Mouse (Mus musculus): Measurements from ENCODE around the gene Art2b. TPM values are rescaled to one million over a fixed set of nuclear protein-coding genes. Genes with fewer than 3 reads are reported as not detected.

Gene Art2b
- polyA plus RNA-seq, 1 experiment: not detected

- Histone ChIP-seq H3K4me3 (ENCODE audit: insufficient read depth, low read length) (no peak overlapping the region), H3K4me1 (ENCODE audit: control insufficient read depth, insufficient read depth, low read length) (peaks cover 2% of the 10 kb centered on the region; the same call in 1 of the 2 replicates), H3K27ac (ENCODE audit: insufficient read depth, low read length) (no peak overlapping the region)
- TF ChIP-seq CTCF (IDR thresholded peaks at IDR 0.05; ENCODE audit: borderline replicate concordance, insufficient read depth, low read length) (peak; percentile 75; the same call in 1 of the 2 replicates), POLR2A (IDR thresholded peaks at IDR 0.05; ENCODE audit: low read depth, low read length) (no peak)
Measured at GRCm38 (mm10) chr7:101541132-101541531, 44.3 kb downstream of the Art2b start.

GRCm38 (mm10) chr7:101540684-101541083 lies 44.7 kb downstream of the Art2b start:
- H3K27ac ChIP-seq (ENCODE audit: insufficient read depth, low read length): no peak overlapping the region
- TF ChIP-seq CTCF (IDR thresholded peaks at IDR 0.05; ENCODE audit: borderline replicate concordance, insufficient read depth, low read length) (no peak), POLR2A (IDR thresholded peaks at IDR 0.05; ENCODE audit: low read depth, low read length) (no peak)
- no peak overlapping the region for H3K4me3 ChIP-seq (ENCODE audit: insufficient read depth, low read length)
- peaks cover 2% of the 10 kb centered on the region; the same call in 1 of the 2 replicates for H3K4me1 ChIP-seq (ENCODE audit: control insufficient read depth, insufficient read depth, low read length)

- no peak overlapping the region for H3K4me3 ChIP-seq (ENCODE audit: insufficient read depth, low read length)
- no peak for TF ChIP-seq CTCF (IDR thresholded peaks at IDR 0.05; ENCODE audit: borderline replicate concordance, insufficient read depth, low read length)
- no peak for TF ChIP-seq POLR2A (IDR thresholded peaks at IDR 0.05; ENCODE audit: low read depth, low read length)
- H3K4me1 ChIP-seq (ENCODE audit: control insufficient read depth, insufficient read depth, low read length): peaks cover 2% of the 10 kb centered on the region; the same call in 1 of the 2 replicates
- H3K27ac ChIP-seq (ENCODE audit: insufficient read depth, low read length): no peak overlapping the region
Measured at GRCm38 (mm10) chr7:101539774-101540173, 45.6 kb downstream of the Art2b start.

GRCm38 (mm10) chr7:101538141-101538933 lies 47.1 kb downstream of the Art2b start:
- Histone ChIP-seq H3K4me3 (ENCODE audit: insufficient read depth, low read length) (no peak overlapping the region), H3K27ac (ENCODE audit: insufficient read depth, low read length) (no peak overlapping the region), H3K4me1 (ENCODE audit: control insufficient read depth, insufficient read depth, low read length) (peaks cover 2% of the 10 kb centered on the region; the same call in 1 of the 2 replicates)
- no peak for TF ChIP-seq POLR2A (IDR thresholded peaks at IDR 0.05; ENCODE audit: low read depth, low read length)
- no peak for TF ChIP-seq CTCF (IDR thresholded peaks at IDR 0.05; ENCODE audit: borderline replicate concordance, insufficient read depth, low read length)

GRCm38 (mm10) chr7:101537541-101537940 lies 47.9 kb downstream of the Art2b start:
- Histone ChIP-seq H3K4me3 (ENCODE audit: insufficient read depth, low read length) (no peak overlapping the region), H3K4me1 (ENCODE audit: control insufficient read depth, insufficient read depth, low read length) (peaks cover 2% of the 10 kb centered on the region; the same call in 1 of the 2 replicates), H3K27ac (ENCODE audit: insufficient read depth, low read length) (no peak overlapping the region)
- TF ChIP-seq POLR2A (IDR thresholded peaks at IDR 0.05; ENCODE audit: low read depth, low read length) (no peak), CTCF (IDR thresholded peaks at IDR 0.05; ENCODE audit: borderline replicate concordance, insufficient read depth, low read length) (no peak)

- peaks cover 2% of the 10 kb centered on the region; the same call in 1 of the 2 replicates for H3K4me1 ChIP-seq (ENCODE audit: control insufficient read depth, insufficient read depth, low read length)
- no peak for TF ChIP-seq POLR2A (IDR thresholded peaks at IDR 0.05; ENCODE audit: low read depth, low read length)
- TF ChIP-seq CTCF (IDR thresholded peaks at IDR 0.05; ENCODE audit: borderline replicate concordance, insufficient read depth, low read length): no peak
- no peak overlapping the region for H3K4me3 ChIP-seq (ENCODE audit: insufficient read depth, low read length)
- no peak overlapping the region for H3K27ac ChIP-seq (ENCODE audit: insufficient read depth, low read length)
Measured at GRCm38 (mm10) chr7:101535517-101535916, 49.9 kb downstream of the Art2b start.

GRCm38 (mm10) chr7:101535102-101535501 lies 50.3 kb downstream of the Art2b start:
- Histone ChIP-seq H3K4me1 (ENCODE audit: control insufficient read depth, insufficient read depth, low read length) (peaks cover 2% of the 10 kb centered on the region; the same call in 1 of the 2 replicates), H3K4me3 (ENCODE audit: insufficient read depth, low read length) (no peak overlapping the region), H3K27ac (ENCODE audit: insufficient read depth, low read length) (no peak overlapping the region)
- TF ChIP-seq CTCF (IDR thresholded peaks at IDR 0.05; ENCODE audit: borderline replicate concordance, insufficient read depth, low read length) (no peak), POLR2A (IDR thresholded peaks at IDR 0.05; ENCODE audit: low read depth, low read length) (no peak)

GRCm38 (mm10) chr7:101534428-101534827 lies 51.0 kb downstream of the Art2b start:
- H3K27ac ChIP-seq (ENCODE audit: insufficient read depth, low read length): no peak overlapping the region
- TF ChIP-seq POLR2A (IDR thresholded peaks at IDR 0.05; ENCODE audit: low read depth, low read length): no peak
- TF ChIP-seq CTCF (IDR thresholded peaks at IDR 0.05; ENCODE audit: borderline replicate concordance, insufficient read depth, low read length): no peak
- no peak overlapping the region for H3K4me3 ChIP-seq (ENCODE audit: insufficient read depth, low read length)
- H3K4me1 ChIP-seq (ENCODE audit: control insufficient read depth, insufficient read depth, low read length): peaks cover 2% of the 10 kb centered on the region; the same call in 1 of the 2 replicates

Other genes starting within 250 kb of the Art2b start
- gene Arap1, start 237.5 kb downstream of the Art2b start, polyA plus RNA-seq (2011; ENCODE audit: insufficient read length, low read depth, missing spikeins): 64.2 and 115 TPM in 2 replicates
- 0.54 and 0.95 TPM in 2 replicates for gene Gm45837, start 174.7 kb downstream of the Art2b start, polyA plus RNA-seq (2011; ENCODE audit: insufficient read length, low read depth, missing spikeins)
- not detected in 2 replicates for gene Pde2a, start 163.9 kb downstream of the Art2b start, polyA plus RNA-seq (2011; ENCODE audit: insufficient read length, low read depth, missing spikeins)
- 21.7 and 25.7 TPM in 2 replicates for gene Clpb, start 78.0 kb upstream of the Art2b start, polyA plus RNA-seq (2011; ENCODE audit: insufficient read length, low read depth, missing spikeins)
- not detected in 2 replicates for gene Phox2a, start 232.7 kb upstream of the Art2b start, polyA plus RNA-seq (2011; ENCODE audit: insufficient read length, low read depth, missing spikeins)

All from embryonic fibroblast, embryonic 13.5 days (primary cell).